Mouse (Mus musculus): ENCODE measurements around the gene Klhl26.

The Klhl26 gene

DNA sequence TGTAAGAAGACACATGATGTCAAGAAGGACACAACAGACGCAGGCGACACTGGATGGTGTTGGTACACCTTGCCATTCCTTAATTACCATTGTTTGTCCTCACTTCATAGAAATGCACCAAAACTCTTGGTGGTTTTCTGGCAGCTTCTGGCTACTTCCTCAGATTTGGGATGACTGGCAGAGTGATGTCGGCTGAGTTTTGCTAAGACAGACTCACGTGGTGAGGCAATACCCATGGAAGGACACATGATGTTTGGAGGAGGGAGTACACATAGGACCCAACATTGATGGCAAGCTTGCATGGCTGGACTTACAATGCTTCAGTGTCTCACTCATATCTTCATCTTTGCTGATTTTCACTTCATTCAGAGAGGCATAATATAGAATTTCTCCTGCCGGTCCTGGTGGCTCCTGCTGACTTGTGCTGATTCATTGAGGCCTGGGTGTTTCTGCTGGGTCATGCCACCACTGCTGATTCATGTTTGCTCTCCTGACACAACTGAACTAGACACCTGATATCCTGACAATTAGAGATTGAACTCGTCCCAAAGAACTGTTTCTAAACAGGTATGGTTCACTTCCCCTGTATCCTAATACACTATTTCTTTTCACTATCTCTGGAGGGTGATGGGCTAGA, 62.3 kb downstream of the Klhl26 start:
- no peak for DNase-seq (ENCODE audit: low spot score in 2 of 2)

DNA sequence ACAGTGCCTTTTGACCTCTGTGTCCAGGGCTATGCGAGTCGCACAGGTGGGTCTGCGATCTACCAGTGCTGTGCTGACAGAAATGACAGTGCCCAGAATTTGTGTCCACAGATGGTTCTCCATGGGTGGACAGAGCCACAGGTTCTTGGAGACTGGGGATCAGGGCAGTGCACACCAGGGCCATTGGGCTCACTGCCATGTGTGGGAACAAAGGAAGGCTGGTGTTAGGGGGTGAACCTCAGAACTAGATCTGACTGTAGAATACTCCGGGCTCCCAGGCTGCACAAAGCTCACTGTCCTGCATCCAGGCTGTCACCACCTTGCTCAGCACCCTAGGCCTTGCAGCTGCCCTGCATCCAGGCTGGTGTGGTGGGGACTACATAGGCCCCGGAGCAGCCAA, 66.5 kb downstream of the Klhl26 start:
- no peak for DNase-seq (ENCODE audit: low spot score in 2 of 2)

DNA sequence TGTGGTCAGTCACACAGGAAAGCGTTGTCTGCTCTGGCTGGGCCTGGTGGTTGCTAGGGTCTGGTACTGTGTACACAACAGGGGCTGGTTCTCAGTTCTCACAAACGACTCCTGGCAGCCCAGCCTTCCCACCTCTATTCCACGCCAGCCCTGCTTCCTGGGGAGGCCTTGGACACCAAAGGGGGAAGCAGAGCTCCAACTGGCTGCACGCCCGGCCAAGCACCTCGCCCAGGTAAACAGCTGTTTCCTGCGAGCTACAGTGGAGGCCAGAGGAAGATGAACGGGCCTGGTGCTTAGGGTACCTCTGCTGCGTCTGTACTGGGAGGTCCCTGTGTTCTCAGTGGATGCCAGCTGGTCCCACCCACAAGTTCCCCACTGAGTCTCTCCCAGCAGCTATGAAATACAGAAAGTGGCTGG, 67.3 kb downstream of the Klhl26 start:
- DNase-seq (ENCODE audit: low spot score in 2 of 2) = no peak

DNA sequence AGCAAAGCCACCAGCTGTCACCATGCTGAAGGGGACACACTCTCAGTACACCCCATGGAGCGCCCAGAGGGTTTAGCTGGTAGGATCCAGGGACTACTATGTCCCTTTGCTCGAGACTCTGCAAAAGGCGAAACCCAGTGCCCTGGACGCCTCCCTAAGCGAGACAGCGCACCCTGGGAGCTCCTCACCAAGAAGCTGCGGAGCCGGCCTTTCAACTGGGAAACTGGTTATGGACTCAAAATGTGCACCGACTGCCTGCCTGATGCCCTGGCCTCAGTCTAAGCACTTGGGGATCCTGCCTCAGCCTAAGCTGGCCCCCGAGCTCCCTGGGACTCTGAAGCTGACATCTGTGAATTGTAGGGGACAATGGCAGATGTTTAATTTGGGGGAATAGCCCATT, 67.7 kb downstream of the Klhl26 start:
- no peak for DNase-seq (ENCODE audit: low spot score in 2 of 2)

DNA sequence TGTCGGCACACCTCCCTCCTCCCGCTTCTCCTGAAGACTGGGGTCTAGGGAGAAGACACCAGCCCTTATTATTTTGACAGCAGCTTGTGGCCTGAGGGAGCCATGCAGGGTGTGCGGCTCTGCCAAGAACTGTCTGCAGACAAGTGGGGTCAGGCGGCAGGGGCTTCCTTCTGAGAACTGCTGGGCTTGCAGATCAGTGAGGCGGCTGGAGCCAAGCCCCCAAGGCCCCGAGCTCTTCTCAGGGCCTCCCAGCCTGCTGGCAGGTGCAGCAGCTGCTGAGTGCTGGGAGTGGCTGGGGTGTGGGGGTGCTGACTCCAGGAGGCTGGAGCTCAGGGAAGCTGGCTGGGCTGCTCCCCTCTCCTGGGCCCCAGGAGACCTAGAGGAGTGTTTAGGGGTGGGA, 68.5 kb downstream of the Klhl26 start:
- DNase-seq (ENCODE audit: low spot score in 2 of 2) = no peak

DNA sequence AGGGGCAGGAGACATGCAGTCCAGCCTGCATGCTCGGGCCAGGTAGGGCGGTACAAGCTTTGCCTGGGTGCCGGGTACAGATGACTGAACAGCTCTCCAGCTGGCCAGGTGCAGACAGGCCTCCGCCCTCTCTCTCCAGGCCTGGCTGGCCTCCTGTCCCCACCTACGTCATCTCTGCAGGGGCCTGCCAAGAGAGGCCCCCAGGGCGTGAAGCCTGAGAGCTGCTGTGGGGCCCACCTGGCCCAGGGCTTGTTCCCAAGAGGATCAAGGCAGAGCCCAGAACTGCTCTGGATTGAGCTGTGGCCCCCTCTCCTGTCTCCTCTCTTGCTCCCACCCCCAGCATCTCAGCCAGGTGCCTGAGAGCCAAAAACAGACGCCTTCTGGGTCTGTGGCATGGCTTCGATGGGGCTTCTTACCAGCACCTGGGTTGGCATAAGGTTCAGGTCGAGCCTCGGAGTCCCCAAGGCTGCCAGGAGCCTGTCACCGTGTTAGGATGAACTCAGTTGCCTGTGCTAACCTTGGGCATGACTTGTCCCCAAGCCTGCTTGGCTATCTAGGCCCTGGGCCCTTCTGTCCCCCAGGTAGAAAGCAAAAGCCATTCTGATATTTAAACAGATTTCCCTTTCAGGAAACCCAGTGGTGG, 70.2 kb downstream of the Klhl26 start:
- no peak for DNase-seq (ENCODE audit: low spot score in 2 of 2)

DNA sequence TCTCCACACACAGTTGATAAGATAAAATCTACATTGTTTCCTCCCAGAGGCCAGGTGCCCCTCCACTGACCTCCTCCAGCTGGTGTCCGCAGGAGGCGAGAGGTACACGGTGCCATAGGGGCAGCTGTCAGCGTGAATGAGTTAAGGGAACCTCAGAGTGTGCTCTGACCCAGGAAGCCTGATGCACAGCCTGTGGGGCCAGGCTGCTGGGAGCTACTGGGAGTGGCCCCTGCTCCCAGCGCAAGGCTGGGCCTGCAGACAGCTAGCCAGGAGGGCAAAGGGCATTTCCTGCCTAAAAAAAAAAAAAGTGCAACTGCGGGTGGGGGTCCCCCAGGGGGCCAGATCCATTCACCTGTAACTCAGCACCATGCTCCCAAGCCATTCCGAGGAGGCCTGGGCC, 71.6 kb downstream of the Klhl26 start:
- DNase-seq (ENCODE audit: low spot score in 2 of 2) = no peak

DNA sequence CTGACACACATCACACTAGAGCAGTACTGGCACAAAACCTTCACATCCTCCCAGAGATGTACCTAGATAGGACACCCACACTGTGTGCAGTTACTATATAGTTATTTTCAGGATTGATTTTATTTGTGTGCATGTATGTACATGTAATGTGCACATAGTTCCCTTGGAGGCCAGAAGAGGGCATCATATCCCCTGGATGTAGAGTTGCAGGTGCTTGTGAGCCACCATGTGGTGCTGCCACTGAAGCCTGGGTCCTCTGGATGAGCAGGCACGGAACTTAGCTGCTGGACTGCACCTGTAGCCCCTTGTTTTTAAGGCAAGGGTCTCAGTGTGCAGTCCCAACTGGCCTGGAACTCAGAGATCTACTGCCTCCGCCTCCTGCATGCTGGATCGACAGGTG, 72.6 kb downstream of the Klhl26 start:
- no peak for DNase-seq (ENCODE audit: low spot score in 2 of 2)

Measured in natural killer cell, adult 2 months (primary cell).